ENCODE assay signal across 10 mouse cellular contexts in the genomic region with DNA sequence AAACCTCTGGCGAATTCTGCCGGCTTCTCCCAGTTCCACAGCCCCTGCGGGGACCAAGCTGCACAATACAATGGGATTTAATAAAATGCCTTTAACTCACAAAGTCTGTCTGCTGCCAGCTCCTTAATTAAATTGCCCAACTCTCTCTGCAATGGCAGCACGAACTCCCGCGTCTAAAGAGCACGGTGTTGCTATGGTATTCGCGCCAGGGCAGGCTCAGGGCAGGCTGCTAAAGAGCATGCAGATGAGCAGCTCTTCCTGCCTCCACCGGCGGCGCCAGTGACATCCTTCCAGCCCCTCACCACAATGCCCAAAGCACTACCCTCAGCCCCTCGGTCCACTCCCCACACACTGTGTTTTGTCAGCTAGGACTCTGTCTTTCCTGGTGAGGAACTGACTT. TPM values are rescaled to one million over a fixed set of nuclear protein-coding genes. Genes with fewer than 3 reads are reported as not detected.
A peak's percentile ranks its signal among the peaks of the same experiment; 100 is the strongest.
DNase-seq lines count a peak whose midpoint lies in the region; ATAC-seq lines count a peak whose summit lies in the region.
"Had no signal": no experiment of that assay in that cellular context is flagged by ENCODE, and none has a peak within 500 bp of the region (broad histone marks: within the 10 kb centered on the region; RNA-seq: fewer than 3 reads in every experiment).

No protein-coding gene starts in this region.

- WGBS in liver, embryonic 12.5 days (ENCODE audit: insufficient replicate concordance) = 12% methylated on average over 13 of the region's 13 CpGs
- 3% methylated on average over 13 of the region's 13 CpGs for WGBS in hindbrain, embryonic 13.5 days
- WGBS in neural tube, embryonic 13.5 days = 3% methylated on average over 13 of the region's 13 CpGs

- H3K9ac ChIP-seq in liver, embryonic 12.5 days = no peak overlapping the region
- peak overlapping the region; percentile 11; the same call in 1 of the 2 replicates for H3K9ac ChIP-seq in hindbrain, embryonic 13.5 days
- no peak overlapping the region; the same call in 1 of the 2 replicates for H3K9ac ChIP-seq in neural tube, embryonic 13.5 days

- H3K4me1 ChIP-seq in liver, embryonic 12.5 days = no peaks in the 10 kb centered on the region
- H3K4me1 ChIP-seq in hindbrain, embryonic 13.5 days (replicated peaks) = peaks cover 61% of the 10 kb centered on the region
- H3K4me1 ChIP-seq in neural tube, embryonic 13.5 days (replicated peaks) = peaks cover 56% of the 10 kb centered on the region

- no peak for DNase-seq in liver
- DNase-seq in embryo, embryonic 9.5 days (ENCODE audit: extremely low spot score) = peak; percentile 43
- DNase-seq in gastrocnemius, postnatal 4 days (ENCODE audit: low spot score in 2 of 2) = no peak
- no peak for DNase-seq in cerebellum, adult 18-20 months
- DNase-seq: kidney, adult 8-10 months had no signal

- H3K27me3 ChIP-seq in liver, embryonic 12.5 days (replicated peaks) = peaks cover 26% of the 10 kb centered on the region
- H3K27me3 ChIP-seq in hindbrain, embryonic 13.5 days = no peaks in the 10 kb centered on the region
- H3K27me3 ChIP-seq in neural tube, embryonic 13.5 days = no peaks in the 10 kb centered on the region

- H3K27ac ChIP-seq in liver, embryonic 12.5 days = no peak overlapping the region
- H3K27ac ChIP-seq in hindbrain, embryonic 13.5 days = peak overlapping the region; percentile 86
- peak overlapping the region; percentile 76 for H3K27ac ChIP-seq in neural tube, embryonic 13.5 days (replicated peaks)

- H3K4me2 ChIP-seq in liver, embryonic 12.5 days = peak overlapping the region; percentile 18
- H3K4me2 ChIP-seq in hindbrain, embryonic 13.5 days = peak overlapping the region; percentile 18
- H3K4me2 ChIP-seq in neural tube, embryonic 13.5 days = peak overlapping the region; percentile 22

- H3K9me3 ChIP-seq in liver, embryonic 12.5 days (replicated peaks) = no peaks in the 10 kb centered on the region
- no peaks in the 10 kb centered on the region for H3K9me3 ChIP-seq in hindbrain, embryonic 13.5 days
- no peaks in the 10 kb centered on the region for H3K9me3 ChIP-seq in neural tube, embryonic 13.5 days

- ATAC-seq in liver, embryonic 12.5 days = no peak
- peak; percentile 40; the same call in 1 of the 2 replicates for ATAC-seq in hindbrain, embryonic 13.5 days (ENCODE audit: low FRiP score)
- peak; percentile 52 for ATAC-seq in neural tube, embryonic 13.5 days (ENCODE audit: low read depth)
- ATAC-seq: activated CD4-positive, CD25-positive, alpha-beta regulatory T cell, adult 4 months had no signal

- no peaks in the 10 kb centered on the region for H3K36me3 ChIP-seq in liver, embryonic 12.5 days
- no peaks in the 10 kb centered on the region for H3K36me3 ChIP-seq in hindbrain, embryonic 13.5 days
- H3K36me3 ChIP-seq in neural tube, embryonic 13.5 days = no peaks in the 10 kb centered on the region

- no peak overlapping the region for H3K4me3 ChIP-seq in liver, embryonic 12.5 days
- no peak overlapping the region for H3K4me3 ChIP-seq in hindbrain, embryonic 13.5 days
- no peak overlapping the region for H3K4me3 ChIP-seq in neural tube, embryonic 13.5 days

RNA-seq across cellular contexts. Expression of gene Lrrn2, which starts 41.0 kb away (rescaled TPM):
- polyA plus RNA-seq in liver, embryonic 12.5 days (2016; fragmentation: Nextera tagmentation; extraction: Ambion mirVana) = 0.55 and 0.62 TPM in 2 replicates
- polyA plus RNA-seq in hindbrain, embryonic 13.5 days (2015; fragmentation: Nextera tagmentation; extraction: Ambion mirVana) = 27.2 and 28.5 TPM in 2 replicates
- polyA plus RNA-seq in neural tube, embryonic 13.5 days (2015; fragmentation: Nextera tagmentation; extraction: Ambion mirVana) = 26.0 and 26.8 TPM in 2 replicates
- total RNA-seq in gastrocnemius, postnatal 4 days (2021) = 1 to 10 TPM; 6.9 to 7.4 TPM
- total RNA-seq: megakaryocyte-erythroid progenitor cell, adult 5-6 weeks had no signal
- polyA plus RNA-seq: activated CD4-positive, CD25-positive, alpha-beta regulatory T cell, adult 4 months had no signal

Comparison
In these comparisons a context has a peak if more than half of its experiments do, and no peak if none do; other contexts are left out.
1. RNA of gene Lrrn2, which starts 41.0 kb away (polyA plus RNA-seq): 27.2 to 28.5 TPM in hindbrain, embryonic 13.5 days and 26.0 to 26.8 TPM in neural tube, embryonic 13.5 days; 0.55 to 0.62 TPM in liver, embryonic 12.5 days; every median in the first group is over 10 times any median in the second.
2. Peak in every context shown above with its lines, with median percentiles within 50 percentile points of each other: H3K4me2 ChIP-seq.